Comparison of ENCODE assay signal across 7 mouse cellular contexts in the genomic region with DNA sequence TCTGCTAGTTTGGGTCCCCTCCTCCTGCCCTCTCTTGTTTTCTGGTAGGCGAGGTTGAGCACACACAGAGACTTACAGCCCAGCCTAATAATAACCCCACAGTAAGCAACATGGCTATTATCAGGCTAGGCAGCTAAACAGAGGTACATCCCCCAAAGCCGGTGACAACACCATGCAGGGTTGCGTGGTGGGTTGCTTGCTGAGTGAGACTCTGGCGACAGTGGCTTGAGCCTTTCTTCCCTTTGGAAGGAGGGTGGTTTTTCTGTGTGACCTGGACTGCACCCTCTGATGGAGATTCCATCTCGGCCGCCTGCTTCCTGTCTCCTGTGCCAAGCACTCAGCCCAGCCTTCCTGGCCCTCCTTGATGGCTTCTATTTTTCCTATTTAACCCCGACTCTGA. TPM values are rescaled to one million over a fixed set of nuclear protein-coding genes. Genes with fewer than 3 reads are reported as not detected.
DNase-seq lines count a peak whose midpoint lies in the region; ATAC-seq and TF ChIP-seq lines count a peak whose summit lies in the region.

No protein-coding gene starts in this region.

- WGBS in heart, adult 2 months, result 4% methylated on average over 7 of the region's 7 CpGs
- 27% methylated on average over 7 of the region's 7 CpGs for WGBS in kidney, embryonic 15.5 days

- H3K4me3 ChIP-seq in heart, adult 2 months, result 0 out of 2 replicates have a peak overlapping the region, but pooled peaks have one; percentile 11
- H3K4me3 ChIP-seq in kidney, embryonic 15.5 days (replicated peaks), result no peak overlapping the region

- H3K79me2 ChIP-seq in heart, adult 2 months (replicated peaks; ENCODE audit: control insufficient read depth, insufficient read depth, low read length), result no peaks in the 10 kb centered on the region

- peaks cover 21% of the 10 kb centered on the region for H3K4me1 ChIP-seq in heart, adult 2 months (ENCODE audit: control insufficient read depth, insufficient read depth, low read length)
- peaks cover 55% of the 10 kb centered on the region for H3K4me1 ChIP-seq in kidney, embryonic 15.5 days

- TF ChIP-seq EP300 in heart, adult 2 months (IDR thresholded peaks at IDR 0.05; ENCODE audit: insufficient read depth, low read depth, low read length), result peak; percentile 66; the same call in 1 of the 2 replicates

- peak; percentile 55 for DNase-seq in urinary bladder, postnatal 14 days (ENCODE audit: low spot score)
- DNase-seq in urinary bladder, adult 18-20 months (ENCODE audit: low spot score in 2 of 2), result no peak
- peak; percentile 64 to 67 for DNase-seq in heart, adult 2 months
- no peak for DNase-seq in retina, embryonic 14.5 days (ENCODE audit: low spot score)
- DNase-seq in cerebellum, adult 9-11 months, result no peak

- H3K27me3 ChIP-seq in heart, adult 2 months (ENCODE audit: control insufficient read depth, insufficient read depth, low read length), result no peaks in the 10 kb centered on the region
- H3K27me3 ChIP-seq in kidney, embryonic 15.5 days, result no peaks in the 10 kb centered on the region

- no peaks in the 10 kb centered on the region for H3K9me3 ChIP-seq in kidney, embryonic 15.5 days (replicated peaks)

- H3K4me2 ChIP-seq in kidney, embryonic 15.5 days, result 0 out of 2 replicates have a peak overlapping the region, but pooled peaks have one; percentile 17

- TF ChIP-seq POLR2A in heart, adult 2 months (IDR thresholded peaks at IDR 0.05; ENCODE audit: insufficient read depth, low read depth, low read length), result no peak; the same call in 1 of the 2 replicates

- intact Hi-C loops in heart, adult 2 months (cut with DNase I), result loop anchor here (5.0 kb wide), 1 partner anchor 54 kb away; no protein-coding TSS in a partner anchor

- H3K27ac ChIP-seq in heart, adult 2 months, result peak overlapping the region; percentile 82
- H3K27ac ChIP-seq in kidney, embryonic 15.5 days, result peak overlapping the region; percentile 68

- no peak for ATAC-seq in kidney, embryonic 15.5 days (replicated peaks; ENCODE audit: low FRiP score)
- ATAC-seq in erythroid progenitor cell, adult 5-6 weeks (replicated peaks; ENCODE audit: low FRiP score, poor library complexity, severe bottlenecking), result no peak

- peaks cover 6% of the 10 kb centered on the region for H3K36me3 ChIP-seq in heart, adult 2 months (ENCODE audit: control insufficient read depth, insufficient read depth, low read length)
- H3K36me3 ChIP-seq in kidney, embryonic 15.5 days, result no peaks in the 10 kb centered on the region

- TF ChIP-seq CTCF in heart, adult 2 months (IDR thresholded peaks at IDR 0.05), result no peak

- peak overlapping the region; percentile 30; the same call in 1 of the 2 replicates for H3K9ac ChIP-seq in heart, adult 2 months (ENCODE audit: low read depth, low read length)
- no peak overlapping the region for H3K9ac ChIP-seq in kidney, embryonic 15.5 days

RNA-seq across cellular contexts. Expression of a gene that starts 56.6 kb away (rescaled TPM):
- total RNA-seq in heart, adult 2 months (2021), result 10 to 100 TPM in 1 of 2 experiments, 1 to 10 TPM in 1; 8.5 to 11.3 TPM
- 3.9 and 5.8 TPM in 2 replicates for polyA plus RNA-seq in heart, adult 2 months (2012; rRNA removed)
- 22.3 and 22.6 TPM in 2 replicates for polyA plus RNA-seq in kidney, embryonic 15.5 days (2015; fragmentation: Nextera tagmentation; extraction: Ambion mirVana)
- total RNA-seq in erythroid progenitor cell, adult 5-6 weeks (2015; ENCODE audit: low replicate concordance), result 2.1 and 4.0 TPM in 2 replicates
- total RNA-seq in erythroid progenitor cell, adult 5-6 weeks (2017; ENCODE audit: low replicate concordance), result 1.5 and 2.3 TPM in 2 replicates

Comparison
In these comparisons a context has a peak if more than half of its experiments do, and no peak if none do; other contexts are left out.
1. DNase-seq: peak in urinary bladder, postnatal 14 days (single experiment) and heart, adult 2 months (2 of 2); none in urinary bladder, adult 18-20 months (0 of 2), retina, embryonic 14.5 days (single experiment) and cerebellum, adult 9-11 months (single experiment).